Mouse (Mus musculus): Measurements from ENCODE around the gene Smad5. TPM values are rescaled to one million over a fixed set of nuclear protein-coding genes. Genes with fewer than 3 reads are reported as not detected.
A peak's percentile ranks its signal among the peaks of the same experiment; 100 is the strongest.

Gene Smad5
- polyA plus RNA-seq, 1 experiment from 2014 or later: 23.5 TPM

GRCm38 (mm10) chr13:56758492-56758891 is 55.7 kb downstream of the Smad5 start:
- Histone ChIP-seq H3K9ac (no peak overlapping the region), H3K27ac (no peak overlapping the region), H3K9me3 (no peaks in the 10 kb centered on the region), H3K36me3 (no peaks in the 10 kb centered on the region), H3K4me1 (peaks cover 12% of the 10 kb centered on the region), H3K27me3 (replicated peaks) (peaks cover 14% of the 10 kb centered on the region), H3K4me2 (no peak overlapping the region), H3K4me3 (replicated peaks) (no peak overlapping the region)
- 26% methylated on average over 6 of the region's 6 CpGs for WGBS
- peak; percentile 19; the same call in 1 of the 2 replicates for ATAC-seq (ENCODE audit: insufficient read depth, low FRiP score, low read depth)

- no peak overlapping the region for H3K9ac ChIP-seq
- H3K27me3 ChIP-seq (replicated peaks): no peaks in the 10 kb centered on the region
- H3K27ac ChIP-seq: no peak overlapping the region
- no peak for ATAC-seq (ENCODE audit: insufficient read depth, low FRiP score, low read depth)
- no peak overlapping the region for H3K4me3 ChIP-seq (replicated peaks)
- H3K36me3 ChIP-seq: no peaks in the 10 kb centered on the region
- no peak overlapping the region for H3K4me2 ChIP-seq
- H3K4me1 ChIP-seq: 0 out of 2 replicates have a peak, but pooled peaks cover 10% of the 10 kb centered on the region
- WGBS: 29% methylated on average over 13 of the region's 13 CpGs
- H3K9me3 ChIP-seq: no peaks in the 10 kb centered on the region
Measured at GRCm38 (mm10) chr13:56762446-56763229, 59.8 kb downstream of the Smad5 start.

- Histone ChIP-seq H3K9ac (no peak overlapping the region), H3K36me3 (no peaks in the 10 kb centered on the region), H3K4me3 (replicated peaks) (peak overlapping the region; percentile 17), H3K9me3 (no peaks in the 10 kb centered on the region), H3K27me3 (replicated peaks) (no peaks in the 10 kb centered on the region), H3K4me2 (peak overlapping the region; percentile 38), H3K27ac (no peak overlapping the region; the same call in 1 of the 2 replicates), H3K4me1 (0 out of 2 replicates have a peak, but pooled peaks cover 10% of the 10 kb centered on the region)
- WGBS: 29% methylated on average over 25 of the region's 25 CpGs
- no peak for ATAC-seq (ENCODE audit: insufficient read depth, low FRiP score, low read depth)
Measured at GRCm38 (mm10) chr13:56765284-56766032, 62.6 kb downstream of the Smad5 start.

- Histone ChIP-seq H3K9ac (no peak overlapping the region), H3K4me3 (replicated peaks) (no peak overlapping the region), H3K9me3 (no peaks in the 10 kb centered on the region), H3K27me3 (replicated peaks) (no peaks in the 10 kb centered on the region), H3K27ac (no peak overlapping the region; the same call in 1 of the 2 replicates), H3K36me3 (no peaks in the 10 kb centered on the region), H3K4me2 (no peak overlapping the region), H3K4me1 (0 out of 2 replicates have a peak, but pooled peaks cover 10% of the 10 kb centered on the region)
- WGBS: 30% methylated on average over 5 of the region's 5 CpGs
- ATAC-seq (ENCODE audit: insufficient read depth, low FRiP score, low read depth): no peak
Measured at GRCm38 (mm10) chr13:56766211-56766610, 63.4 kb downstream of the Smad5 start.

- no peak overlapping the region for H3K4me3 ChIP-seq (replicated peaks)
- 38% methylated on average over 4 of the region's 4 CpGs for WGBS
- no peaks in the 10 kb centered on the region for H3K36me3 ChIP-seq
- H3K4me2 ChIP-seq: no peak overlapping the region
- no peak overlapping the region for H3K9ac ChIP-seq
- H3K27ac ChIP-seq: no peak overlapping the region
- no peaks in the 10 kb centered on the region for H3K9me3 ChIP-seq
- H3K27me3 ChIP-seq (replicated peaks): no peaks in the 10 kb centered on the region
- H3K4me1 ChIP-seq: 0 out of 2 replicates have a peak, but pooled peaks cover 10% of the 10 kb centered on the region
- no peak for ATAC-seq (ENCODE audit: insufficient read depth, low FRiP score, low read depth)
Measured at GRCm38 (mm10) chr13:56769431-56769830, 66.6 kb downstream of the Smad5 start.

GRCm38 (mm10) chr13:56770136-56770578 is 67.3 kb downstream of the Smad5 start:
- WGBS: 46% methylated on average over 1 of the region's 1 CpGs
- H3K9ac ChIP-seq: no peak overlapping the region
- 0 out of 2 replicates have a peak, but pooled peaks cover 7% of the 10 kb centered on the region for H3K4me1 ChIP-seq
- no peak overlapping the region for H3K4me3 ChIP-seq (replicated peaks)
- no peak overlapping the region for H3K27ac ChIP-seq
- H3K27me3 ChIP-seq (replicated peaks): no peaks in the 10 kb centered on the region
- no peak overlapping the region for H3K4me2 ChIP-seq
- ATAC-seq (ENCODE audit: insufficient read depth, low FRiP score, low read depth): no peak
- no peaks in the 10 kb centered on the region for H3K9me3 ChIP-seq
- no peaks in the 10 kb centered on the region for H3K36me3 ChIP-seq

- 74% methylated on average over 5 of the region's 5 CpGs for WGBS
- no peak overlapping the region for H3K9ac ChIP-seq
- H3K9me3 ChIP-seq: no peaks in the 10 kb centered on the region
- ATAC-seq (ENCODE audit: insufficient read depth, low FRiP score, low read depth): no peak
- no peak overlapping the region for H3K27ac ChIP-seq
- H3K27me3 ChIP-seq (replicated peaks): no peaks in the 10 kb centered on the region
- H3K4me1 ChIP-seq: 0 out of 2 replicates have a peak, but pooled peaks cover under 1% of the 10 kb centered on the region
- no peak overlapping the region for H3K4me3 ChIP-seq (replicated peaks)
- no peak overlapping the region for H3K4me2 ChIP-seq
- H3K36me3 ChIP-seq: no peaks in the 10 kb centered on the region
Measured at GRCm38 (mm10) chr13:56770786-56771185, 68.0 kb downstream of the Smad5 start.

- no peak overlapping the region for H3K4me2 ChIP-seq
Measured at GRCm38 (mm10) chr13:56772592-56772991, 69.8 kb downstream of the Smad5 start.

GRCm38 (mm10) chr13:56773262-56773870 is 70.6 kb downstream of the Smad5 start:
- 43% methylated on average over 14 of the region's 14 CpGs for WGBS
- H3K4me1 ChIP-seq: 0 out of 2 replicates have a peak, but pooled peaks cover 6% of the 10 kb centered on the region
- peak; percentile 38; the same call in 1 of the 2 replicates for ATAC-seq (ENCODE audit: insufficient read depth, low FRiP score, low read depth)

More at GRCm38 (mm10) chr13:56772592-56772991, 69.8 kb downstream of the Smad5 start:
- Histone ChIP-seq H3K9ac (no peak overlapping the region), H3K9me3 (no peaks in the 10 kb centered on the region), H3K4me1 (0 out of 2 replicates have a peak, but pooled peaks cover 6% of the 10 kb centered on the region), H3K36me3 (no peaks in the 10 kb centered on the region), H3K27ac (no peak overlapping the region), H3K27me3 (replicated peaks) (no peaks in the 10 kb centered on the region), H3K4me3 (replicated peaks) (no peak overlapping the region)
- no peak for ATAC-seq (ENCODE audit: insufficient read depth, low FRiP score, low read depth)
- 43% methylated on average over 3 of the region's 3 CpGs for WGBS

GRCm38 (mm10) chr13:56774304-56774703 is 71.5 kb downstream of the Smad5 start:
- no peak for ATAC-seq (ENCODE audit: insufficient read depth, low FRiP score, low read depth)
- Histone ChIP-seq H3K4me3 (replicated peaks) (no peak overlapping the region), H3K27ac (no peak overlapping the region), H3K9ac (no peak overlapping the region), H3K4me2 (no peak overlapping the region), H3K27me3 (replicated peaks) (no peaks in the 10 kb centered on the region), H3K36me3 (no peaks in the 10 kb centered on the region), H3K9me3 (no peaks in the 10 kb centered on the region), H3K4me1 (0 out of 2 replicates have a peak, but pooled peaks cover 6% of the 10 kb centered on the region)
- WGBS: 39% methylated on average over 5 of the region's 5 CpGs

More at GRCm38 (mm10) chr13:56773262-56773870, 70.6 kb downstream of the Smad5 start:
- H3K9me3 ChIP-seq: no peaks in the 10 kb centered on the region
- no peak overlapping the region for H3K4me3 ChIP-seq (replicated peaks)
- H3K27ac ChIP-seq: no peak overlapping the region
- H3K9ac ChIP-seq: no peak overlapping the region
- no peaks in the 10 kb centered on the region for H3K27me3 ChIP-seq (replicated peaks)
- H3K4me2 ChIP-seq: no peak overlapping the region
- H3K36me3 ChIP-seq: no peaks in the 10 kb centered on the region

- no peaks in the 10 kb centered on the region for H3K36me3 ChIP-seq
- no peaks in the 10 kb centered on the region for H3K9me3 ChIP-seq
- H3K4me1 ChIP-seq: 0 out of 2 replicates have a peak, but pooled peaks cover 6% of the 10 kb centered on the region
- H3K9ac ChIP-seq: no peak overlapping the region
- no peak for ATAC-seq (ENCODE audit: insufficient read depth, low FRiP score, low read depth)
- H3K4me2 ChIP-seq: no peak overlapping the region
- H3K4me3 ChIP-seq (replicated peaks): no peak overlapping the region
- 71% methylated on average over 13 of the region's 13 CpGs for WGBS
- H3K27me3 ChIP-seq (replicated peaks): no peaks in the 10 kb centered on the region
- no peak overlapping the region for H3K27ac ChIP-seq
Measured at GRCm38 (mm10) chr13:56780746-56781469, 78.1 kb downstream of the Smad5 start.

Measured in stomach, embryonic 15.5 days (tissue).